Mouse (Mus musculus): ENCODE measurements around the gene Carf.
A peak's percentile ranks its signal among the peaks of the same experiment; 100 is the strongest.

Carf gene

DNA sequence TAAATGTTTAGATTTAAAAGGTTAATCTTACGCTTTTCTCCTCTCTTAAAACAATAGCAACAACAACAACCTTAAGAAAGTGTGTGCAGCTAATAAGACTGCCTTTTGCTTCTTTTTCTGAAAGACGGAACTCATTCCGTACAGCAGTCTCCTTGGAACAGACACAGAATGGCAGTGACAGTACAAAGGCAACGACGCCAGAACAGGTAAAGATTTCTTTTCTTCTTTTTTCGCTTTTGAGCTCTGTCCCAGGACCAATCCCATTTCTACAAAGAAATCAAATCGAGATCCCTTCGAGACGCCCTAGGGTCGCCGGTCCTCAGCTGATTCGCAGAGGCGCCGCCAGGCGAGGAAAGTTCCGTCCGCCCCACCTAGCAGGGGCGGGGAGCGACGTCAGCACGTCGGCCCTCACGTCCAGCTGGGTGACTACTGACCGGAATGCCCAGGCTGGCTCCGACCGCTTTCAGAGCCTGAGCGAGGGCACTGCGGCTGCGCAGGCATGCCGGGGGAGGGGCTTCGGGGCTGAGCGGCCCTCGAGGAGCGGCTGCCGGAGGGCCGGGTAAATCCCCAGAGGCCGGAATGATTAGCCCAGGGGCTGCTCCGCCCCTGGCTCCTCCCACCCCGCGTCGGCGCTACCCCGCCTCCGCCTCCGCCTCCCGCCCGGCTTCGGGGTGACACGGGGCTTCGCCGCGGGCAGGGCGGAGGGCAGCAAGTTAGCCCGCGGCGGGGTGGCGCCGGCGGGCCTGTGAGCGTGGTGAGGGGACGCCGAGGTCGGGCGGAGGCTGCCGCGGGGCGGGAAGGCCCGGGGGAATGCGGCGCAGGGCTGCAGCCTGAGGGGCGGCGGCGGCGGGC is 82.1 kb downstream of the Carf start, which contains the start of gene Nbeal1:
TSS of gene Nbeal1 (plus strand) at position 668 of the 852 bp plus-strand sequence.
- peak; percentile 98 to 99 for DNase-seq

DNA sequence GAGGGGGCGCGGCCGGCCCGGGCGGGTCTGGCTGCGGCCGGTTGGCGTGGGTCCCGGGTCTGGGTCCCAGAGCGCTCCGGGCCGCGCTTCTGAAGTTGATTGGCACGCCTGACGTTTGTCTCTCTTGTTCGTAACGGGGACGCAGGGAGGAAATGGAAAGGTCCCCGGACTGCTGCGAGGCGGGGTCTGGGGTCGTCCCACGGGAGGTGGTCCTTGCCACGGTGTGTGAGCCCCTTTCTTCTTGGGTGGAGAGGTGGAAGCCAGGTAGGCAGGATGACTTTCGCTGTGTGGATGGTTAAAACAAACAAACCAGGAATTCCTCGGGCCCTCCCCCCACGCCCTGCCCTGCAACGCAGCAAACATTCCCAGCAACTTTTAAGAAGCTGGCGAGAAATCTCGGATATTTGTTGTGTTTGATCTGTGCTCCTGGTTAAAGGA is 82.8 kb downstream of the Carf start:
- DNase-seq, result no peak

DNA sequence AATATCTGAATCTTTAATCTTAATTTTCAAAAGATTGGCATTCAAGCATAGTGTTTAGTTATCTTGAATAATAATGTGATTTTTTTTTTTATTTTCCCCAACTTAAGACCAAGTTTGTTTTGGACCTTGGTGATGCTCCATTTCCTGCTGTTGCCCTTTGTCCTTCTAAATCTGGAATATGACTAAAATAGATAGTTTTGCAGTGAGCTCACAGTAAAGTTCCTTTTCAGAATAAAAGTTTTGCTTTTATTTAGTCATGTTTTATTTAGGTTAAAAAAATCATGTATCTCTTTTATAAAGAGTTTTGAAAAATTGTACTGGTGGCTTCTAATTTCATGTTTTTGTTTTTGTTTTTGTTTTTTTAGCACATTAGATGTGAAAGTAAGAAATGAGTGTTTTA is 90.4 kb downstream of the Carf start:
- no peak for DNase-seq

- DNase-seq, result no peak
Measured at GRCm38 (mm10) chr1:60196813-60197212, 98.8 kb downstream of the Carf start.

GRCm38 (mm10) chr1:60199006-60199405 is 101.0 kb downstream of the Carf start:
- no peak for DNase-seq

All from cerebellum, postnatal 36 days (tissue).